Mouse (Mus musculus) embryonic stem cell, embryonic (primary cell): Measurements from ENCODE around the gene 1110002E22Rik.

Source experiments
- CTCF ChIA-PET, 4 experiments: fragments of 300-600 bp in 2 of 4; fragments of 350-600 bp in 2 of 4; sonication (Branson Sonifier 250); formaldehyde crosslinking; loops; one replicate each; lab custom pipeline; 2022; ENCODE audit warnings: inconsistent platforms in 2 of 4; lab: Charles Lee
- POLR2A ChIA-PET, 4 experiments: fragments of 300-600 bp in 2 of 4; fragments of 350-600 bp in 2 of 4; sonication (Branson Sonifier 250); formaldehyde crosslinking; loops; one replicate each; lab custom pipeline; 2022; ENCODE audit warnings: antibody characterized with exemption in 4 of 4, inconsistent platforms in 1 of 4; lab: Charles Lee

The 1110002E22Rik gene

DNA sequence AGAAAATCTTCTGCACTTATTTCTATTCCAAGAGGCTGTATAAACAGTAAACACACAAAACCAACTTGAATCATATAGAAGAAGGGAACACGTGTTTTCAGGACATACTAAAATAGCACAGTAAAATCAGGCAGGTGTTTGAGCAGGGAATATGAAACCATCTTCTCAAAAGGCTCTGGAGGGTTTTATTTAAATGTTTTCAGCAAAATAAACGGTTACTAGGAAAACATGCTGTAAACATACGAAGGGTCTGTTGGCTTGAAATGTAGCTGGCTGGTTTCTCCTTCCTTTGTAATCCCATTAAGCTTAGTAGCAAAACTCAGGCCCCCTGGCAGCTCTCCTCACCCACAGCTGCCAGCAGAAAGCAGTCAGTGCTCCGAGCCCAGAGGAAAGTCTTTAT, 6.6 kb upstream of the 1110002E22Rik start:
- ChIA-PET CTCF (no interaction called here), POLR2A (no interaction called here)

DNA sequence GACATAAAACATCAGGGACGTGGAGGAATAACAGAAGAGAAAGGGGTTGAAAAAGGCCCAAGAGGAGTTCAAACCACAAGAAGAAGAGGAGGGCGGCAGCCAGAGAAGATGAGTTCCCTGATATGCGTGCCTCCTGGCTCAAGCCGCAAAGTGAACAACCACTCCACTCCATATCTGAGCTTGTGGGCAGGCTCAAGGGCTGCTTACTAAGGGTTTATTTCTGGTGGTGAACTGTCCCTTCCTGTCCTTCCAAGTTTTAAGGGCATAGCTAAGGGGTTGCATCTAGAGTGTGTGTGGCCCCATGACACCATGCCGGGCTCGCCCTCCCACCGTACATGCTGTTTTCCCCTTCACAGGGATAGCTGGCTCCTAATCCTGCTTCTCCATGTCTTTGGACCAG, 4.4 kb upstream of the 1110002E22Rik start:
- CTCF ChIA-PET, result no interaction called here
- POLR2A ChIA-PET, result interaction anchor here in 1 of 4 experiments (0.8 kb wide), 1 partner anchor 69 kb away, joined by 5 read pairs; no protein-coding TSS in a partner anchor

DNA sequence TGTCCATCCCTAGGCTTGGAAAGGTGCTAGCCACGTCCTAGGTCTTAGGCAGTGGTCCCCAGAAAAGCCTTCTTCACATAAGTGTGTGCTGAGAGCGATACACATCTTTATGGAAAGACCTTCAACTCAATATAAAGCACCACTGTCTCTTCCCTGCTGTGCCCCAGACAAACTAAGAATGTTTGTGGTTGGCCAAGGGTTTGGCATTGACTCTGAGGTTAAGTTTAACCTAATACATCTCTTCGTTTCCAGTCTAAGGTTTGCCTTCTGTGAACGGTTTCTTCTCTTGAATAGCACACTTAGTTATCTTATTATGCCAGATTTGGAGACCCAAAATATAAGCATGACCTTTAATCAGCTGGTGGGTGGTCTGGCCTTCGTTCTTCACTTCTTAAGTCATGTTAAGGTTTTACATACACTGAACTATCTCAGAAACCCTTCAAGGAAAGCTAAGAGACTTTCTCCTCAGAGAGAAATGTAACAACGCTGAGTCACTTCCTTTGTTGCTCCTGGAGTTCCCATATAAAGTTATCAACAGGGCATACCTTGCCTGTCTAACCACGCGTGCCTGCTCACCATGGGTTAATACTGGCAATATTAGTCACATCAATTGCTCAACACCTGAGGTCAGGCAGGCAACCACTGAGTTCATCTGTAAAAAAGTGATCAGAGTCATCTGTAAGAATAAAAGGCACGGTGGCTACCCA, 3.5 kb upstream of the 1110002E22Rik start:
- CTCF ChIA-PET, result no interaction called here
- POLR2A ChIA-PET, result interaction anchor here in 1 of 4 experiments (0.6 kb wide), 1 partner anchor 281 kb away, joined by 6 read pairs; no protein-coding TSS in a partner anchor

DNA sequence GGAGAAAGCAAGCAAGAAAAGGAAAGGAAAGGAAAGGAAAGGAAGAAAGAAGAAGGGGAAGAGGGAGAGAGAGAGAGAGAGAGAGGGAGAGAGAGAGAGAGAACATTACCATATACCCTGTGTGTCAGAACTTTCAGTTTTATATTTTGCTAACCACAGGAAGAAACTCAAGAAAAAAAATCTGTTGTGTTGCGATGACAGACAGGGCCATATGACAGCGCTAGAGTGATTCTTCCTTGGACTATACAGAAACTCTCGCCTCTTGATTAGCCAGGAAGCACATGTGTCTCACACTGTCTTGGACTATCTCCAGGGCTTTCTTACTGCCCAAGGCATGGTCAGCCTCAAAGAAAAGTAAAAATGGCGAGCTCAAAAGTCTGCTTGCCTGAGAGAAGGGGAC, 2.2 kb upstream of the 1110002E22Rik start:
- ChIA-PET POLR2A (no interaction called here), CTCF (no interaction called here)

DNA sequence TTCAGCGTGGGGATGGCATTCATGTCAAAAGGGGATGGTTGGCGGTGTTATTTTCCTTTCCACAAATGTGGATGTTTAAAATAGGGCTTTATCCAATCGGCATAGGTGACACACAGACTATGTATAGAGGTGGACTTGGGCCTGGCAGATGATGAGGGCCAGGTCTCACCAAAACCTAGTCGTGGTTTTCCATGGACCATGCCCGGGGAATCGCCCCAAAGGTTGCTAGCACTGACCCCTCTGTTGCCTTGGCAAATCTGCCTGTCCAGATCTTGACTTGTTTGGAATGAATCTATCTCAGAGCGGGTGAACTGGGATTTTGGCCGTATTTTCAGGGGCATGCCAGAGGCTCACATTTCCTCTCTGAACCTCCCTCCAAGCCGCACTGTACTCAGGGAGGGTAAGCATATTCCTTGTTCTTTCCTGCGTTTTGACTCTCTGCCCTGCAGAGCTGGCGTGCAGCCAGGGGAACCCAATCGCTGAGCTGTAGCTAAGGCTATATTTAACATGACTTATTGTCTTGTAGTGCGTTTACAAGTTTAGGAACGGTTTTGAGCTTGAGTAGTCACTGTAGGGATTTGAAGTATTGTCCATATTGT, 1.0 kb upstream of the 1110002E22Rik start:
- CTCF ChIA-PET, result interaction anchor here in 1 of 4 experiments (0.9 kb wide), 1 partner anchor 73 kb away, joined by 4 read pairs; no protein-coding TSS in a partner anchor

DNA sequence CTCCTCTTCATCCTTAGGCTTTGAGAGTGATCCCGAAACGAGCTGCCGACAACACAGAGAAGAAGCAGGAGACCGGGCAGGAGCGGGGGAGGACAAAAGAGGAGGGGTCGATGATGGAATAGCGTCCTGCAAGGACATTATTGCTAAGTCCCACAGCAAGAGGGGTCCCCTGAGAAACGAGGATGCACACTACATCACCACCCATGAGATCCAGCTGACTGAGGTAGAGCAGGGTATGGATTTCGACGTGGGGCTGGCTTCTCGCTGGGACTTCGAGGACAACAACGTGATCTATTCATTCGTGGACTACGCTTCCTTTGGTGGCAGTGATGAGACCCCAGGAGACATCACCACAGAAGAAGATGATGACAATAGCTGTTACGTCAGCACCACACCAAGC, 1.1 kb downstream of the 1110002E22Rik start:
- POLR2A ChIA-PET, result interaction anchor here in 2 of 4 experiments (0.5 to 2.5 kb wide), 3 partner anchors 78 to 110 kb away, joined by 4 to 7 read pairs (median 4); partner anchors contain the start of gene Trmt10a (in 2 of the 2)
- CTCF ChIA-PET, result interaction anchor here in 3 of 4 experiments (0.5 to 1.4 kb wide), 3 partner anchors 75 to 247 kb away, joined by 3 to 5 read pairs (median 4); no protein-coding TSS in a partner anchor

More for the DNA sequence above, 1.0 kb upstream of the 1110002E22Rik start:
- POLR2A ChIA-PET, result no interaction called here

DNA sequence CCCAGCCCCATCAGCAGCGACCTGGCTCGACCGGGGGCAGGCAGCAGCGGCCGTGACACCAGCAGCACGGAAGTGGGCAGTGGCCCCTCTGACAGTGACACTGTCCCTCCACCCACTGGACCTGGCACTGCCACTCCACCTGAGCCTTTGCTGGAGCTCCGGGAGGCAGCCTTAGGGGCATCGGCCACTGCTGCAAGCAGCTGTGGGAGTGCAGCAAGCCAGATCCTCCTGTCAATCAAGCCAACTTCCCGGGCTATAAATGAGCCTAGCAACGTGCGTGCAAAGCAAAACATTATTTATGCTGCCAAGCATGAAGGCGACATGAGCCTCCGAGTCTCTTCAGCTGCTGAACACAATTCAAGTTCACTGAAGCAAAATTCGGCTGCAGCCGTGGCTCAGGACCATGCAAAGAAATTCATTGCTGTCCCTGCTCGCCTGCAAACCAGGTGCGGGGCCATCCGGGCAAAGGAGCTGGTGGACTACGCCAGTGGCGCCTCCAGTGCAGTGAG, 1.6 kb downstream of the 1110002E22Rik start:
- POLR2A ChIA-PET, result interaction anchor here in 3 of 4 experiments (0.5 to 2.5 kb wide), 5 partner anchors 69 to 495 kb away, joined by 3 to 8 read pairs (median 5); partner anchors contain the start of genes Trmt10a (in 2 of the 3) and H2afz (in 1 of the 3)
- CTCF ChIA-PET, result interaction anchor here in 3 of 4 experiments (0.6 to 1.4 kb wide), 3 partner anchors 75 to 517 kb away, joined by 3 to 4 read pairs (median 4); no protein-coding TSS in a partner anchor

DNA sequence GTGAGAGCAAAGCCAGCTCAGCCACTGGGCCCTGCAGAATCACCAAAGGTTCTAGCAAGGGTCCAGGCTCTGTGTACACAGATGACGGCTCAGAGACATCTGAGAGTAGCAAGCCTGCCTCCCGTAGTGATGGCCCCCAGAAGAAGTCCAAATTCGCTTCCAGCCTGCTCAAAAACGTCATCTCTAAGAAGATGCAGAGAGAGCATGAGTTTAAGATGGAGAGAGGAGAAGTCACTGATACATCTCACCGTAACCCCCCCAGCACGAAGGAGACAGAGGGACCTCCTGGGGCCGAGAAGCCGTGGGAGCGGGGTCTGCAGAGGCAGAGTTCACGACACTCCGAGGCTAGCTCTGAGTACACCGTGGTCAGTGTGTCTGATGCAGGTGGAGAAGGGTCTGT, 2.4 kb downstream of the 1110002E22Rik start, which contains the start of gene Gm5105:
Gene Gm5105 (minus strand): TSS at position 101 of the 400 bp plus-strand sequence.
- ChIA-PET POLR2A (interaction anchor here in 2 of 4 experiments (1.7 to 2.5 kb wide), 3 partner anchors 76 to 203 kb away, joined by 4 to 7 read pairs (median 5); partner anchors contain the start of genes Trmt10a (in 2 of the 2) and H2afz (in 1 of the 2)), CTCF (interaction anchor here in 2 of 4 experiments (0.6 to 1.4 kb wide), 2 partner anchors 76 to 516 kb away, joined by 3 to 4 read pairs; no protein-coding TSS in a partner anchor)

DNA sequence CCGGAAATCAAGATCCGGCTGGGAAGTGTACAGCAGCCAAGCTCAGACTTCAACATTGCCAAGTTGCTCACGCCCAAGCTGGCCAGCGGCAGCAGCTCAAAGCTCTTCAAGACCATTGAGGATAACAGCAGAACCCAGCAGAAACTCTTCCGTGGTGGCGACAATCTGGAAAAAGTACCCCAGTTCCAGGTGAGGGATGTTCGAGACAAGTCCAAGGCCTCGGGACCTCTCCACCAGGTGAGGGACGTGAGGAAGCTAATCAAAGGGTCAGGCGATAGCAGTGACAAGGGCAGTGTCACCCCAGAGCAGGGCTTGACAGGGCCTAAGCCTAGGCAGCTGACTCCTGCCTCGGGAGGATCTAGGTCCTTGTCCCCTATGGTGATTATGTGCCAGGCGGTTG, 3.3 kb downstream of the 1110002E22Rik start:
- ChIA-PET CTCF (interaction anchor here in 1 of 4 experiments (1.4 kb wide), 1 partner anchor 77 kb away, joined by 4 read pairs; no protein-coding TSS in a partner anchor), POLR2A (interaction anchor here in 2 of 4 experiments (1.7 to 2.5 kb wide), 2 partner anchors 75 to 204 kb away, joined by 5 to 7 read pairs; partner anchors contain the start of genes H2afz (in 1 of the 2) and Trmt10a (in 1 of the 2))

DNA sequence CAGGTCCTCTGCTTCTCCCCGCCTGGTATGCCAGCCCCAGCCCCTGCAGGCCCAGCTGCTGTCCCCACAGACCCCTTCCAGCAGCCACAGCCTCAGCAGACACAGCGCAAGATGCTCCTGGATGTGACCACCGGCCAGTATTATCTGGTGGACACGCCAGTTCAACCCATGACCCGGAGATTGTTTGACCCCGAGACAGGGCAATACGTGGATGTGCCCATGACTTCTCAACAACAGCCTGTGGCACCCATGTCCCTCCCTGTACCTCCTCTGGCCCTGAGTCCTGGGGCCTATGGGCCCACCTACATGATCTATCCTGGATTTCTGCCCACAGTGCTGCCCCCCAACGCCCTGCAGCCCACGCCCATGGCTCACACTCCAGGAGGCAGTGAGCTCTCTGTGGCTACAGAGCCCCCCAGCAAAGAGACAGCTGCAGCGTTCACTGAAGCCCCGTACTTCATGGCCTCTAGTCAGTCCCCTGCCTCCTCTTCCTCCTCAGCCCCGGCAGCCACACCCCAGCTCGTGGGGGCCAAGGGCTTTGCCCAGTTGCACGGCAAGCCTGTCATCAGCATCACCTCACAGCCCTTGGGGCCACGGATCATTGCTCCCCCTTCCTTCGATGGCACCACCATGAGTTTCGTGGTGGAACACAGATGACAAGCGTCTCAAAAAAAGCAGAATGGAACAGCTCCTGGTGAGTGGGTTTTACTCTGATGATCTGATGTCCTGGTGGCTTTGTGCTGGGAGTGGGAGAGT, 5.1 kb downstream of the 1110002E22Rik start:
- ChIA-PET POLR2A (interaction anchor here in 1 of 4 experiments (0.6 kb wide), 1 partner anchor 11 kb away, joined by 11 read pairs; no protein-coding TSS in a partner anchor), CTCF (no interaction called here)

DNA sequence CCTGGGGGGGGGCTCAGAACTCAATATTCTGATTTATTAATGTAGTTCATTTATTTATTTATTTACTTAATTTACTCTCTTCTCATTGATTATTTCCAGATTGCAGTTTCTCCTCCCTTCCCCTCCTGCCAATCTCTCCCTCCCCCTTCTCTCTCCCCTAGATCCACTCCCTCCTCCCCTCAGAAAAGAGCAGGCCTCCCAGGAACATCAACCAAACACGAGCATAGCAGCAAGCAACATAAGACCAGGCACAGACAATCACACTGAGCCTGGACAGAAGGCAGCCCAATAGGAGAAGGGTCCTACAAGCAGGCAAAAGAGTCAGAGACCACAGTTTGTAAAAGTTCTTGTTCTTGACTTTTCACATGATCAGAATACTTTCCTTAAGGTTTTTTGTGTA, 6.2 kb downstream of the 1110002E22Rik start:
- POLR2A ChIA-PET, result no interaction called here
- CTCF ChIA-PET, result no interaction called here

DNA sequence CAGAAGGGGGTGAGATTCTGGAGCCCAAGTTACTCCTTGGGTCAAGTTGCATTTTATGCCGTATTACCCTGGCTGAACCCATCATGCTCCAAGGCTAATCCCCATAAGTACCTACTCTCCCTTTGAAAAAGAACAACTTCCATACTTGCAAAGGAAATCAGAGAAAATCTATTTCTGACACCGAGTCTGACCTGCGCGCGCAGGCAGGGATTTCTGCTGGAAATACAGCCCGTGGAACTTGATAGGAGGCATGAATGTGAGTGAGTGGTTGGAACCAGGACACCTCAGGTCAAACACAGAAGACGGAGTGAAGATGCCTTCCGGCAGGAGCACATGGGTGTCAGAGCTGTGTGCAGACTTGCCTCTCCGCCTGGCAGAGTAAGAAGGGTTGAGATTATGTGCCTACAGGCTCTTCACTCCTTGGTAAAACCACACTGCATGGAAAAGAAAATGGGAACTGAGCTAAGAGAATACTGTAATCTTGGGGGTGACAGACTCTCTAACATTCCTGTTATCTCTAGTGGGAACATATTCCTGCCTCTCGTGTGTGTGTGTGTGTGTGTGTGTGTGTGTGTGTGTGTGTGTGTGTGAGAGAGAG, 6.7 kb downstream of the 1110002E22Rik start:
- ChIA-PET CTCF (no interaction called here), POLR2A (interaction anchor here in 2 of 4 experiments (0.7 to 0.9 kb wide), 2 partner anchors 13 to 31 kb away, joined by 3 to 8 read pairs; no protein-coding TSS in a partner anchor)

DNA sequence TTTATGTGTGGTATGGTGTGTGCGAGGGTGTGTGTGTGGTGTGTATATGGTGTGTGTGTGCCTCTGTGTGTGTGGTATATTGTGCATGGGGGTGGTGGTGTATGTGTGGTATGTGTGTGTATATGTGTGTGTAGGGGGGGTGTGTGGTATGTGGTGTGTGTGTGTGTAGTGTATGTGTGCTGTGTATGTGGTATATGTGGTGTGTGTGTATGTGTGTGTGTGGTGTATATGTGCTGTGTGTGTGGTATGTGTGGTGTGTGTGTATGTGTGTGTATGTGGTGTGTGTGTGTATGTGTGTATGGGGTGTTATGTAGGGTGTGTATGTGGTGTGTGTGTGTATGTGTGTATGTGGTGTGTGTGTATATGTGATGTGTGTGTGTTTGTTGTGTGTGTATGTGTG, 9.4 kb downstream of the 1110002E22Rik start:
- CTCF ChIA-PET, result interaction anchor here in 1 of 4 experiments (0.7 kb wide), 1 partner anchor 9 kb away, joined by 5 read pairs; no protein-coding TSS in a partner anchor
- POLR2A ChIA-PET, result no interaction called here

DNA sequence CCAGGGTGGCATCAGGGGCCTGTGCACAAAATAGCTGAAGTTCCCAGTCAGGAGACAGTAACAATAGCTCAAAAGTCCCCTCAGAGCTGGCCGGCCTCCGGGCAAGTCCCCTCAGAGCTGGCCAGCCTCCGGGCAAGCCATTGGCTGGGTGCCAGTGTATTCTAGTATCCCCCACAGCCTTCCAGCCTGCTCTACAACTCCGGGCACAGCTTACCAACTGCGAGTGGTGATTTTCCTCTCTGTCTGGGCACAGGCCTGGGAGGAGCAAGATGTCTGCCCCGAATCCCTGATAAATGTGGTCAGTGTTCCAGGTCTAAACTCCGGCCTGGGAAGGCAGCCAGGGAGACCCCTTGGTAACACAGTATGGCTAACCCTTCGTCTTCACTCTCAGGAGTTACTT, 10.4 kb downstream of the 1110002E22Rik start:
- POLR2A ChIA-PET, result interaction anchor here in 1 of 4 experiments (0.6 kb wide), 1 partner anchor 20 kb away, joined by 3 read pairs; no protein-coding TSS in a partner anchor
- CTCF ChIA-PET, result no interaction called here

DNA sequence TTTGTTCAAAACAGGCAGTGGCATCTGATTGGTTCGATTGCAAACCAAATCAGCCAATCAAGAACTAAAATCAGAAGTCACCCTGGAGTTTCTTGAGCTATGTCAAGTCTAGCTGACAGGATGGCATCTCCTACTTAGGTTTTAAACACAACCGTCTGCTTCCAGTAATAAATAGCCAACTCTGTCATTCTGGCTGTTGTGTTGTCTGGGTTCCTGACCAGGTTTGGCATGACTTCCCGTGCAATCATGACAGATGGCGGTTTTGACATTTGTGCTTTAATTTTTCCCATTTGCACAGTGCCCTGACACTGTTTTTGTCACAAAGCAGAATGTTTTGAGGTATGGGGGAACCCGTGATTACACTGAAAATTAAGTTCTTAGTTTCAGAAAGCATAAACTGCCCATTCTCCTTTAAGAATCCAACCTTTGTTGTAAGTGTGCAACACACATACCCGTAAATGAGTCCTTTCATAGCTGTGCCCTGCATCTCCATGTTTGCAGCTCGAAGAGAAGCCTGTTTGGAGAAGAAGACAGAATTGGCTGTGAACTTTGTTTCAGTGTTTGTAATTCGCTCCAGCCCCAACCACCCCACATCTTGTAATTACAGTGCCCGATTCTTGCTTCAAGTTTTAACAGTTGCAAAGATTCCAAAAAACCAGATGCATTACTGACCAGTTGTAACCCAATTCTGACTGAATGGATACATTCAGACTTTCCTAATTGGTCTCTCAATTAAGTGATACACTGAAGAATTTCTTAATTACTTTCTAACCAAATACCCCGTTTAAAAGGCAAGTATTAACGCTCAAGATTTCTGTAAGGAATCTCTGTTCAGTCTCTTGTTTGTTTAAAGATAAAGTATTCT, 12.9 kb downstream of the 1110002E22Rik start:
- POLR2A ChIA-PET, result interaction anchor here in 1 of 4 experiments (1.1 kb wide), 1 partner anchor 66 kb away, joined by 3 read pairs; no protein-coding TSS in a partner anchor
- CTCF ChIA-PET, result interaction anchor here in 1 of 4 experiments (0.7 kb wide), 1 partner anchor 163 kb away, joined by 3 read pairs; no protein-coding TSS in a partner anchor

DNA sequence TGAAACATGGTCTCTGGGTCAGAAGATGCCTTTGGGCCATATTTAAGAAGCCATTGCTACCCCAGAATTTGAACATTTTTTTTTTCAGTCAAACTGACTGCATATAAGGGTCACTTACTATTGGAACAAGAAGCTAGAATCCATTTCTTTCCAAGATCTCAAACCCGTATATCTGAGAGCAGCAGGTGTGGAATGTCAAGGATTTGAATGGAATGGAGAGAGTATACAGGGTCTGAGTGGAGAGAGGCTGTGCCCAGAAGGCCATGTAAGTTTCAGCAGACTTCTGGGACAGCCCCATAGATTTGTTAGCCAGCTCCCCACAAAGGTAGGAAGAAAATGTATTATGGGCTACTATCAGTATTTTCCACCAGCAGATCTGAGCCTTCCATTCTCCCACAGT, 13.8 kb downstream of the 1110002E22Rik start:
- POLR2A ChIA-PET, result interaction anchor here in 1 of 4 experiments (1.1 to 1.2 kb wide), 2 partner anchors 13 to 37 kb away, joined by 3 read pairs; no protein-coding TSS in a partner anchor
- CTCF ChIA-PET, result no interaction called here
